Mouse (Mus musculus): ENCODE data around the gene Gucd1.

- TF ChIP-seq CTCF (IDR thresholded peaks at IDR 0.05; ENCODE audit: insufficient read depth, low read length) (no peak), POLR2A (IDR thresholded peaks at IDR 0.05; ENCODE audit: borderline replicate concordance, extremely low read depth, low read depth, low read length) (no peak)
Measured at GRCm38 (mm10) chr10:75441800-75442199, 76.0 kb downstream of the Gucd1 start.
